Mouse (Mus musculus) macrophage (primary cell): ENCODE data around the gene Qpct. TPM values are rescaled to one million over a fixed set of nuclear protein-coding genes. Genes with fewer than 3 reads are reported as not detected.

ENCODE experiments used
- H3K27ac ChIP-seq: fragments of 350-480 bp; formaldehyde crosslinking; 2 replicates; pipeline ENCODE4 v1.9.0; 2021
- H3K36me3 ChIP-seq: fragments of 350-480 bp; formaldehyde crosslinking; 2 replicates; pipeline ENCODE4 v1.9.0; 2021; ENCODE audit errors: inconsistent target
- H3K4me3 ChIP-seq: fragments of 350-480 bp; formaldehyde crosslinking; 2 replicates; pipeline ENCODE4 v1.9.0; 2021; ENCODE audit errors: inconsistent target
- H3K79me2 ChIP-seq: fragments of 350-480 bp; formaldehyde crosslinking; 2 replicates; pipeline ENCODE4 v1.9.0; 2021; ENCODE audit errors: inconsistent target
- WGBS: methylation state at CpG from one replicate; pipeline ENCODE4 v1.1.7; 2026; ENCODE audit warnings: inconsistent platforms; ENCODE audit not compliant: missing documents; 5-methylcytosine and 5-hydroxymethylcytosine counted together
- polyA plus RNA-seq: library from polyadenylated mRNA; stranded (reverse); fragments of 250-400 nt; gene quantifications from 3 replicates; pipeline ENCODE4 v1.2.4, GENCODE M21; 2018; ENCODE audit warnings: inconsistent platforms
- total RNA-seq, 78 experiments: library from RNA; depleted of rRNA; stranded (reverse); fragments of 250-400 nt; gene quantifications; 1 replicate in 9 of 78; 2 replicates in 24 of 78; 3 replicates in 43 of 78; 4 replicates in 2 of 78; pipeline ENCODE4 v1.2.4; 2018; ENCODE audit warnings: inconsistent platforms in 56 of 78

Qpct gene
- total RNA-seq (2018; cell fraction: chromatin; rRNA removed), result 1 to 10 TPM in 9 of 26 experiments, under 1 TPM in 10, not detected in 7; 0.36 to 4.5 (median 0.92) TPM
- 10 to 100 TPM in 3 of 26 experiments, 1 to 10 TPM in 23; 2.4 to 10.9 (median 5.7) TPM for total RNA-seq (2018; cell fraction: cytosol; rRNA removed)
- 10 to 100 TPM in 1 of 26 experiments, 1 to 10 TPM in 25; 1.1 to 19.6 (median 4.1) TPM for total RNA-seq (2018; cell fraction: nucleus; rRNA removed)
- polyA plus RNA-seq, result 6.4 to 28.5 TPM (median 11.2 TPM) in 3 replicates

- H3K27ac ChIP-seq, result peak within 1 kb of the TSS; percentile 37; the same call in 1 of the 2 replicates
- no peaks in the 10 kb centered on the region for H3K36me3 ChIP-seq
- H3K4me3 ChIP-seq, result peak within 1 kb of the TSS; percentile 61
- no peaks in the 10 kb centered on the region for H3K79me2 ChIP-seq
- WGBS, result 88% methylated on average over 3 of the region's 4 CpGs
These were observed at the start of gene Qpct for GRCm38 (mm10) chr17:79051606-79052005. Gene Qpct (plus strand): TSS chr17:79051906.

- Histone ChIP-seq H3K36me3 (no peaks in the 10 kb centered on the region; the same call in 1 of the 2 replicates), H3K27ac (no peak overlapping the region), H3K4me3 (no peak overlapping the region), H3K79me2 (peaks cover 95% of the 10 kb centered on the region)
- WGBS, result no CpG with 5 or more reads among the region's 2 CpGs
These were observed 38.1 kb upstream of the Qpct start for GRCm38 (mm10) chr17:79013625-79014024.

GRCm38 (mm10) chr17:79014911-79015685 lies 36.6 kb upstream of the Qpct start:
- H3K79me2 ChIP-seq, result peaks cover 100% of the 10 kb centered on the region
- no peak overlapping the region for H3K4me3 ChIP-seq
- no peaks in the 10 kb centered on the region; the same call in 1 of the 2 replicates for H3K36me3 ChIP-seq
- WGBS, result 22% methylated on average over 2 of the region's 2 CpGs
- H3K27ac ChIP-seq, result no peak overlapping the region

GRCm38 (mm10) chr17:79015831-79016230 lies 35.9 kb upstream of the Qpct start:
- 64% methylated on average over 10 of the region's 10 CpGs for whole genome bisulfite sequencing
- H3K27ac ChIP-seq, result no peak overlapping the region
- no peak overlapping the region for H3K4me3 ChIP-seq
- no peaks in the 10 kb centered on the region; the same call in 1 of the 2 replicates for H3K36me3 ChIP-seq
- H3K79me2 ChIP-seq, result peaks cover 93% of the 10 kb centered on the region

- 65% methylated on average over 9 of the region's 9 CpGs for WGBS
- no peak overlapping the region for H3K4me3 ChIP-seq
- H3K27ac ChIP-seq, result no peak overlapping the region
- H3K36me3 ChIP-seq, result no peaks in the 10 kb centered on the region
- peaks cover 67% of the 10 kb centered on the region for H3K79me2 ChIP-seq
These were observed 33.3 kb upstream of the Qpct start for GRCm38 (mm10) chr17:79018422-79018821.

- Histone ChIP-seq H3K79me2 (peaks cover 53% of the 10 kb centered on the region), H3K4me3 (peak overlapping the region; percentile 68), H3K27ac (peak overlapping the region; percentile 33; the same call in 1 of the 2 replicates), H3K36me3 (no peaks in the 10 kb centered on the region)
- 3% methylated on average over 18 of the region's 18 CpGs for WGBS
These were observed 31.9 kb upstream of the Qpct start for GRCm38 (mm10) chr17:79019726-79020207.

DNA sequence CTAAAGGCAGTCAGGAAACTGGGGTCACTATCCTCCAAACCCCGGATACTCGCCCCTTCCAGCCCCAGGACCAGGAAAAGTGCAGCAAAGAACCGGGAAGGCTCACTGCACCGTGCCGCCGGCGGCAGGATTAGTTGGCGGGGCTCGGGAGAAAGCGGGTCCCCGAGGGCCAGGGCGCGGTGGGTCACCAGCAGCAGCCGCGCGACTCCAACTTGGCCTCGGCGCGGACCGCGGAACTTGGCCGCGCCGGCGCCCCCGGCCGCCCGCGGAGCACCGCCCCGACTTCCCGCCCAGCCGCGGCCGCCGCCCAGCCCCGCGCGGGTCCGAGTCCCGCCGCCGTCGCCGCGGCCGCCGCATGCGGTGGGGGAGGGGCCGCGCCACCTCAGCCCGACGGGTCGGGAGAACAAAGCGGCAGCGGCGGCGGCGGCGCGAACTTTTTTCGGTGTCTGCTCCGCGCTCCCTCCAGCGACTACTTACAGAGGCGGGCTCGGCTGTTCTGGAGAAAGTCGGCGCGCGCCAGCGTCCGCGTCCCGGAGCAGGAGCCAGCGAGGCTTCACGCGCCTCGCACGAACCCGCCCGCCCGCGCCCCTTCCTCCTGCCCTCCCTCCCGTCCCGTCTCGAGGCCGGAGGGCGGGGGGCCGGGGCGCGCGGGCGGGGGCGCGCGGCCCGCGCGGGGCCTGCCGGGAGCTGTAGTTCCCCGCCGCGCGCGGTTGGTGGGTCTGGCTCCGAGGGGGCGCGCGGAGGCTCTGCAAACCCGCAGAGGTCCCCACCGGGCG lies 31.3 kb upstream of the Qpct start, which contains the start of gene Prkd3:
Gene Prkd3, minus strand, starts transcription at position 609 of the 776 bp plus-strand sequence.
- Histone ChIP-seq H3K27ac (peak within 1 kb of the TSS; percentile 33; the same call in 1 of the 2 replicates), H3K4me3 (peak within 1 kb of the TSS; percentile 68), H3K36me3 (no peaks in the 10 kb centered on the region), H3K79me2 (peaks cover 47% of the 10 kb centered on the region)
- WGBS, result 2% methylated on average over 63 of the region's 113 CpGs

GRCm38 (mm10) chr17:79020984-79021335 lies 30.7 kb upstream of the Qpct start:
- Histone ChIP-seq H3K4me3 (peak overlapping the region; percentile 35), H3K36me3 (no peaks in the 10 kb centered on the region), H3K27ac (no peak overlapping the region), H3K79me2 (peaks cover 42% of the 10 kb centered on the region)
- WGBS, result 5% methylated on average over 19 of the region's 24 CpGs

DNA sequence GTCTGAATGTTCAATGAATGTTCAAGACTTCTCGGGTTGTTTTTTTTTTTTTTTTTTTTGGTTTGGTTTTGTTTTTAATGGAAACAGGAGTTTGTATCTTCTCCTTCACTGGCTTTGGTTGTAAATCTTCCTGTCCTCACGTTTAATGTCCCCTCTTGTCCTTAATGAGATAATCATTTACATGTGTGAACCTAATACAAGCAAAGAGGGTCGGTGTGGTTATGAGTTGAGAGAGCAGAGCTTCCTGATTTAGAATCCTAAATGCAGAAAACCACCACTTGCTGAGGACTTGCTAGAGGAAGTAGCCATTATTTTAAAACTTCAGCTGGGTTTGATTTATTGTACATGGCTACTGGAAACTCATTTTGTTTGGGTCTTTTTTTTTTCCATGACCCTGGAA lies 29.0 kb upstream of the Qpct start:
- Histone ChIP-seq H3K79me2 (peaks cover 24% of the 10 kb centered on the region), H3K27ac (no peak overlapping the region), H3K4me3 (no peak overlapping the region), H3K36me3 (no peaks in the 10 kb centered on the region)
- WGBS, result 19% methylated on average over 2 of the region's 3 CpGs

- no peaks in the 10 kb centered on the region for H3K36me3 ChIP-seq
- H3K79me2 ChIP-seq, result peaks cover 6% of the 10 kb centered on the region
- no peak overlapping the region for H3K4me3 ChIP-seq
- no peak overlapping the region for H3K27ac ChIP-seq
- 81% methylated on average over 4 of the region's 4 CpGs for WGBS
These were observed 27.2 kb upstream of the Qpct start for GRCm38 (mm10) chr17:79024544-79024943.

- H3K36me3 ChIP-seq, result no peaks in the 10 kb centered on the region
- WGBS, result 93% methylated on average over 3 of the region's 3 CpGs
These were observed 22.5 kb upstream of the Qpct start for GRCm38 (mm10) chr17:79029226-79029625.

GRCm38 (mm10) chr17:79031569-79031968 lies 20.1 kb upstream of the Qpct start:
- Histone ChIP-seq H3K27ac (no peak overlapping the region), H3K79me2 (no peaks in the 10 kb centered on the region), H3K36me3 (no peaks in the 10 kb centered on the region), H3K4me3 (no peak overlapping the region)
- WGBS, result 53% methylated on average over 5 of the region's 5 CpGs

More at GRCm38 (mm10) chr17:79029226-79029625, 22.5 kb upstream of the Qpct start:
- no peak overlapping the region for H3K27ac ChIP-seq
- H3K4me3 ChIP-seq, result no peak overlapping the region
- H3K79me2 ChIP-seq, result no peaks in the 10 kb centered on the region

DNA sequence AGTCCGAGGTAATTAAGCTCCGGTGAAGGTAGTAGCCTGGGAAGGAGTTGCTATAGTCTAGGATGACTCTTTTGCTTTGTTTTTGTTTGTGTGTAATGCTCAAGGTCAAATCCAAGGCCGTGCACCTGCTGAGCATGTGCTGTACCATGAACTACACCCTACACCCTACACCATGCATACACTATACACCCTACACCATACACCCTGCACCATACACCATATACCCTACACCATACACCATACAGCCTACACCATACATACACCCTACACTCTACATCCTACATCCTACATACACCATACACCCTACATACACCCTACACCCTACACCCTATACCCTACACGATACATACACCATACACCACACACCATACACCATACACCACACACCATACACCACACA lies 18.9 kb upstream of the Qpct start:
- no peak overlapping the region for H3K4me3 ChIP-seq

DNA sequence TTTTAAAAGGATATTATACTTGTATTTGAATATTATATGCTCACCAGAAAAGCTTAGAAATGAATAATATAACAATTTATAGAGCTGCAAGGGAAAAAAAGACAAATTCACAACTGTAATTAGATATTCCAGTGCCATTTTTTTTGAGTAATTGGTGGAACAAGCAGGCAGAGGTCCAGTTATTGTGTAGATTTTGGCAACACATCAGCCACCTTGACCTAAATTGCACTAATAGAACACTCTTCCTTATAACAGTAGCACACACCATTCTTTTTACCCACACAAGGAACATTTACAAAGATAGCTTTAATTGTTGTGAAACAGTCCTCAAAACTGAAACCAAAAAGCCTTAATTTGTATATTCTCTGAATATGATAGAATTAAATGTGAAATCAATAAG lies 12.0 kb upstream of the Qpct start:
- Histone ChIP-seq H3K4me3 (no peak overlapping the region), H3K79me2 (no peaks in the 10 kb centered on the region), H3K36me3 (no peaks in the 10 kb centered on the region), H3K27ac (no peak overlapping the region)

More for the DNA sequence above, 18.9 kb upstream of the Qpct start:
- WGBS, result 93% methylated on average over 4 of the region's 4 CpGs
- Histone ChIP-seq H3K36me3 (no peaks in the 10 kb centered on the region), H3K79me2 (no peaks in the 10 kb centered on the region), H3K27ac (no peak overlapping the region)
